Mouse (Mus musculus): ENCODE data around the gene Gng2.

Gene Gng2

DNA sequence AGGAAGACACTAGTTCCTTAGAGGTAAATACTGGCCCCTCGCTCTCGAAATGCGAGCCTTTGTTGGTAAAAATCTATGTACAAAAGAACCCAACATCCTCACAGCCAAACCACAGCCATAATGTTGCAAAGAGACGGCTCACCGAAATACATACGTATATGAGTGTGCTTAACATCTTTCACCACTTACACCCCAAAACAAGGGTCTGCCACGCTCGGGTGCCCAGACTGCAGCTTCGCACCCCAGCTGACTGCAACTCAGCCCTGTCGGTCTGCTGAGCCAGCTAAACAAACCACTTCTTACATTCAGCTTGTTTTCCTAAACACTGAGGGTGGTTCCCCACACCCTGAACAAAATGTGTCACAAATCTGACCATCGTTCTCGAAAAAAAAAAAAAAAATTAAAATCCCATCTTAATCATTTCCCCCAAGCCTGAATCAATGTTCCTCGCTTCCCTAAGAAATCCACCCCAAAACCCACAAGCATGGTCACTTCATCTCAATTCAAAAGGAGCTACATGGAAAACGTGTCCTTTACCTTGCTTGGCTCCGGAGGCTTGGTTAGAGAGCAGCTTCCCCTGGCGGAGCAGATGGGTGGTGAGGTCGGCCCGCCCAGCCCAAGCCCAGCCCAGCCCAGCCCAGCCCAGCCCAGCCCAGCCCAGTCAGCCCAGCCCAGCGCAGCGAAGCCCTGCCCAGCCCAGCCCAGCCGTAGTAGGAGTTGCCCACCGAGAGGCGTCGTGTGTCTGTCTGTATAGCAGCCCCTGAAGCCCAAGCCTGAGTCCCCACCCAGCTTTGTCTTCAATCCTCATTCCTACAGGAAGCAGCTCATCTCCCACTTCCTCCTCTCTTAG, 781 bp downstream of the Gng2 start:
- peak; percentile 63 for DNase-seq

- DNase-seq: no peak
Measured at GRCm38 (mm10) chr14:19974978-19975493, 2.4 kb downstream of the Gng2 start.

- no peak for DNase-seq
Measured at GRCm38 (mm10) chr14:19974429-19974828, 3.0 kb downstream of the Gng2 start.

- DNase-seq: no peak
Measured at GRCm38 (mm10) chr14:19972316-19973029, 5.0 kb downstream of the Gng2 start.

DNA sequence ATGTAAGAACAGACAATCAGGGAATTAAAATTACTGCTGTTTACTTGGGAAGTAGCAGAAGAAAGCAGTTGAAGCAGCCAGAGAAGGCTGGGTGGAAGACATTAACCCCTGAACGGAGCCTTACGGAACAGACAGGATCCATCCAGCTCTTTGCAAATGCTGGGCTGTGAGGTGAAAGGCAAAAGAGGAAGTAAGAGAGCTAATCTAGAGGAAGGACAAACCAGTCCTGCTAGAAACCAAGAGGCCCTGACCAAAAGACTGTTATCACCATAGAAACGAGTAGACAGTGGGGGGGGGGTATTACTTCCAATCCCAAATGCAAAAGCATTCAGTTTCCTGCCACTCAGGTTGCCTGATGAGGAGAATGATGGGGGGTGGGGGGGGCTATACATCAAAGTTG, 6.6 kb downstream of the Gng2 start:
- DNase-seq: no peak

- DNase-seq: no peak
Measured at GRCm38 (mm10) chr14:19970106-19970785, 7.2 kb downstream of the Gng2 start.

GRCm38 (mm10) chr14:19969566-19969965, 7.9 kb downstream of the Gng2 start:
- no peak for DNase-seq

DNA sequence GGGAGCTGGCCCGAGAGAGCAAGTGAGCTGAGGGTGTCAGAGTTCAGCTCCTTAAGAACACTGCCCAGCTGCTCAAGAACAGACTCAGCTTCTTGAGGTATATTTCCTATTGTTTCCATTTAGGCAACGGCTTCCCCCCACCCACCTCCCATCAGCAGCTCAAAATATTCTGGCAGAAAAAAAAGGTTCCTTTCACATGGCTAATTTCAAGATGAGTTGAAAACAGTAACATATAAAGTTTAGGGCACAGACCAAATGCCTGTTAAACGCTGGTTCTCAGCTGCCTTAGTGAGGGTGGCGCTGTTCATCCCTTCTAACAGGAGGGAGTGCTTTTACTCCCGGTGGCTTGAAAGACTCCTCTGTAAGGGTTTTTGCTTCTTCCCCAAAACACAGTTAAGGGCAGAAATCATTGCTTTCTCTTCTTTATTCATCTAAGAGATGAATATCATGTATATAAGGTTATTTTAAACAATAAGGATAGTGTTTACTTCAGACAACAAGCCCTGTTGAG, 8.4 kb downstream of the Gng2 start:
- DNase-seq: no peak

- DNase-seq: no peak
Measured at GRCm38 (mm10) chr14:19968321-19969010, 9.0 kb downstream of the Gng2 start.

DNA sequence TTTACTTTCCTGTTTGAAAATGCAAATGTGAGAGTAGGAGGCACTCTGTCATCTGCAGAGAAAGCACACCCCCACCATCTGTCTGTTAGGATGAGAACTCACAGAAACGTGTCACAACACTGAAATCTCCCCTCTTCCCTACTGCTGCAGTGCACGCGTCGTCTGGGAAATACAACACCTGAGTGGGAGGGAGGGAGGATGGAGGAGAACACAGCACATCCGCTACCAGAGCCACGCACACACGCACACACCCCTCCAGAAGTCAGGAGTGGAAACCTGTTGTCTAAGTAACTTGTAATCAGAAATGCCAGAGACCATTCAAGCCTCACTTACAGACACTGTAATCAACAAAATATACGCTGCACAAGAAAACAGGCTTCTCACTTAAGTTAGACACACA, 9.9 kb downstream of the Gng2 start:
- no peak for DNase-seq

- DNase-seq: no peak
Measured at GRCm38 (mm10) chr14:19963961-19964505, 13.4 kb downstream of the Gng2 start.

GRCm38 (mm10) chr14:19961924-19962915, 15.2 kb downstream of the Gng2 start:
- no peak for DNase-seq

GRCm38 (mm10) chr14:19959860-19960259, 17.6 kb downstream of the Gng2 start:
- no peak for DNase-seq

DNA sequence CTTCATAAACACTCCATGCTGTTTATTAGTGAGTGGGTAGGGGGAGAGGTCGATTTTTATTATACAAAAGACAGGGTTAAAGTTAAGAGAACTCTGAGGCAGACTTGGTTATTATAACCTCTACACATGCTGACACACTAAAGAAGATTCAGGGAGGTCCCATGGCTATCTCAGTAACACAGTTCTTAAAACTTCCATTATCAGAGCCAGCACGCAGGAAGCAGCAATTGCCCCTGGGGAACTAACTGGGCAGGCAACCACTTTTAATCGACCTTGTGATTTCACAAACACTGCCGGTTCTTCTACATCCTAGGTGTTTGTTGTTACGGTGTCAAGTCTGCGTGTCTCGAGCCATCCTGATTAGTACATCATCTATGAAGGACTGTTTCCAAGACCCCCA, 22.4 kb downstream of the Gng2 start:
- no peak for DNase-seq

GRCm38 (mm10) chr14:19950812-19951211, 26.6 kb downstream of the Gng2 start:
- DNase-seq: no peak

- no peak for DNase-seq
Measured at GRCm38 (mm10) chr14:19949475-19949874, 28.0 kb downstream of the Gng2 start.

DNA sequence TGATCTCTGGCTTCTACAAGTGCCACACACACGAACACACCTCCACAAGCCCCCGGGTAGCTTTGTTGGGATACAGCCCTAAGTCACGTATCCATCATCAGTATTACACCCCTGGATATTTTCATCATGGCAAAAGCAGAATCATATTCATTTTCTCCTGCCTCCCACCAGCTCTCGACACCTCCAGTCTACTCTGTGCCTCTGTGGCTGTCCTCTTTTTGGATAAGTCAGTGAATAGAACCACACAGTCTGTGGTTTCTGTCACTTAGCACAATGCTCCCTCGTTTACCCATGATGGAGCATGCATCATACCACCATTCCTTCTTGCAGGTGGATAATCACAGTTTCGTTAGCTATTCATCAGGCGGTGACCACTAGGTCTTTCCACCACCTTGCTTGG, 31.2 kb downstream of the Gng2 start:
- DNase-seq: no peak

GRCm38 (mm10) chr14:19942732-19943131, 34.7 kb downstream of the Gng2 start:
- DNase-seq: no peak

DNA sequence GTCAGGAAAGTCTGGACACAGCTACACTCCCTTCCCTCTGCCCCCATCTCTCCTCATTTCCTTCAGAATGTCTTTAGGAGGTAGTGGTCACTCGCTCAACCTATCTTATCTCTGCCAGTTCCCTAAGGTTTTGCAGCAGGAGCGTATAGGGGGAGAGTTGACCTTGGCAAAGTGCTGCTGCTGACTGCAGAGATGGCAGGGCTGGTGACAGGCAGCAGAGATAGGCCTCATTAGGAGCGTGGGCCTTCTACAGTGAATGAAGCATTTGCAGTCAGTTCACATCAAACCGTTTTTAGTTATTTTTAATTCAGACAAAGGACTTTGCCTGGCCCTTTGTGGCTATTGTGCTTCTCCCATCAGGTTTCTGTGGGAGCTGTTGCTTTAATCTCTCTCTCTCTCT, 35.1 kb downstream of the Gng2 start:
- no peak for DNase-seq

GRCm38 (mm10) chr14:19940066-19940465, 37.4 kb downstream of the Gng2 start:
- DNase-seq: no peak

DNA sequence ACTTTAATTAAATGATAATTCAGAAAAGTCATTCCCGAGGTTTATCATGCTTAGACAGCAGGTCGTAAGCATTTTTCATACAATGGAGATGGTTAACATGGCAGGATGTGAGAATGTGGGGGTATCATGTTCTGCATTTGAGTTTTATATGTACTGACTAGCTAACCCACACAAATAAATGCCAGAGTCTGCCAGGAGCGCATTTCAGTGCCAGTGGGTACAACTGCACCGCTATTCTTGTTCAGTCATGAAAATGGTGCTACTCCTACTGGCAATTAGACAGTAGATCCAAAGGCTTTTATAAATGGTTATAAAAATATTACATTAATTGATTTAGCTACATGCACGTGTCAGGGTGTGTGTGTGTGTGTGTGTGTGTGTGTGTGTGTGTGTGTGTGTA, 38.9 kb downstream of the Gng2 start:
- DNase-seq: no peak
